Mouse (Mus musculus): Measurements from ENCODE around the gene Taok3. TPM values are rescaled to one million over a fixed set of nuclear protein-coding genes. Genes with fewer than 3 reads are reported as not detected.
A peak's percentile ranks its signal among the peaks of the same experiment; 100 is the strongest.

Gene Taok3
- polyA plus RNA-seq, 2 experiments: 7.4 to 14.3 TPM

GRCm38 (mm10) chr5:117250796-117251195, 130.9 kb downstream of the Taok3 start:
- no peak overlapping the region for H3K9ac ChIP-seq (ENCODE audit: low read depth, low read length, severe bottlenecking)

GRCm38 (mm10) chr5:117251763-117252162, 131.8 kb downstream of the Taok3 start:
- 89% methylated on average over 3 of the region's 3 CpGs for WGBS
- H3K4me1 ChIP-seq (ENCODE audit: control insufficient read depth, insufficient read depth, low read length): no peaks in the 10 kb centered on the region
- no peak overlapping the region for H3K4me3 ChIP-seq (replicated peaks; ENCODE audit: low read length)
- H3K9me3 ChIP-seq (ENCODE audit: control insufficient read depth, low read length): no peaks in the 10 kb centered on the region
- peaks cover 8% of the 10 kb centered on the region; the same call in 1 of the 2 replicates for H3K36me3 ChIP-seq (ENCODE audit: control insufficient read depth, insufficient read depth, low read length)
- no peak for TF ChIP-seq POLR2A (IDR thresholded peaks at IDR 0.05; ENCODE audit: borderline replicate concordance, extremely low read depth, insufficient read depth, insufficient read length)
- H3K27ac ChIP-seq (replicated peaks; ENCODE audit: low read depth, low read length): no peak overlapping the region
- no peaks in the 10 kb centered on the region for H3K27me3 ChIP-seq (ENCODE audit: control insufficient read depth, insufficient read depth, low read length)
- H3K4me2 ChIP-seq (replicated peaks; ENCODE audit: low read depth, low read length, severe bottlenecking): no peak overlapping the region
- H3K9ac ChIP-seq (ENCODE audit: low read depth, low read length, severe bottlenecking): no peak overlapping the region
- no peak for DNase-seq (ENCODE audit: low spot score)
- ATAC-seq (ENCODE audit: low FRiP score, low read depth): no peak

More at GRCm38 (mm10) chr5:117250796-117251195, 130.9 kb downstream of the Taok3 start:
- no peak for DNase-seq (ENCODE audit: low spot score)
- TF ChIP-seq POLR2A (IDR thresholded peaks at IDR 0.05; ENCODE audit: borderline replicate concordance, extremely low read depth, insufficient read depth, insufficient read length): no peak
- no peak for ATAC-seq (ENCODE audit: low FRiP score, low read depth)
- Histone ChIP-seq H3K27me3 (ENCODE audit: control insufficient read depth, insufficient read depth, low read length) (no peaks in the 10 kb centered on the region), H3K36me3 (ENCODE audit: control insufficient read depth, insufficient read depth, low read length) (0 out of 2 replicates have a peak, but pooled peaks cover 5% of the 10 kb centered on the region), H3K4me2 (replicated peaks; ENCODE audit: low read depth, low read length, severe bottlenecking) (no peak overlapping the region), H3K4me3 (replicated peaks; ENCODE audit: low read length) (no peak overlapping the region), H3K9me3 (ENCODE audit: control insufficient read depth, low read length) (no peaks in the 10 kb centered on the region), H3K27ac (replicated peaks; ENCODE audit: low read depth, low read length) (no peak overlapping the region), H3K4me1 (ENCODE audit: control insufficient read depth, insufficient read depth, low read length) (no peaks in the 10 kb centered on the region)
- WGBS: 45% methylated on average over 22 of the region's 24 CpGs

DNA sequence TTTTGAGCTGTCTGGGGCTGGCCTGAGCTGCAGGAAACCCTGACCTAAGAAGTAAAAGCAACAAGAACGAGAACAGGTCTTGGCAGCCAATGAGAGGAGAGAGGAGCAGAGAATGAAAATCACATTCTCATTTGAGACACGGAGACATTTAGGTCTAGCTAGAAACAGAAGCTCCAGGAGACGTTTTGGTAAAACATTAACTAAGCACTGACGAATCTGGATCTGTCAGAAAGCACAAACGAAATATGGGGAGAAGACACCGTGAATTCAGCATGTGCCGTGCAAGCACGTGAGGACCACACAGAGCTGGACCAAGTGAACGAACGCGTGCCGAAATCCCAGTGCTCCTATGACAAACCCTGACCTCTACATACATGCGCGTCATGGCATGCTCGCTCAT, 138.3 kb downstream of the Taok3 start:
- peaks cover 5% of the 10 kb centered on the region; the same call in 1 of the 2 replicates for H3K36me3 ChIP-seq (ENCODE audit: control insufficient read depth, insufficient read depth, low read length)
- no peak overlapping the region for H3K4me3 ChIP-seq (replicated peaks; ENCODE audit: low read length)
- no peak overlapping the region for H3K9ac ChIP-seq (ENCODE audit: low read depth, low read length, severe bottlenecking)
- DNase-seq (ENCODE audit: low spot score) (no peak), ATAC-seq (ENCODE audit: low FRiP score, low read depth) (no peak)
- H3K4me2 ChIP-seq (replicated peaks; ENCODE audit: low read depth, low read length, severe bottlenecking): no peak overlapping the region
- no peak for TF ChIP-seq POLR2A (IDR thresholded peaks at IDR 0.05; ENCODE audit: borderline replicate concordance, extremely low read depth, insufficient read depth, insufficient read length)
- no peaks in the 10 kb centered on the region for H3K9me3 ChIP-seq (ENCODE audit: control insufficient read depth, low read length)
- no peaks in the 10 kb centered on the region for H3K27me3 ChIP-seq (ENCODE audit: control insufficient read depth, insufficient read depth, low read length)
- WGBS: 92% methylated on average over 15 of the region's 15 CpGs
- H3K27ac ChIP-seq (replicated peaks; ENCODE audit: low read depth, low read length): no peak overlapping the region
- H3K4me1 ChIP-seq (ENCODE audit: control insufficient read depth, insufficient read depth, low read length): no peaks in the 10 kb centered on the region

- no peaks in the 10 kb centered on the region for H3K9me3 ChIP-seq (ENCODE audit: control insufficient read depth, low read length)
- DNase-seq (ENCODE audit: low spot score): no peak
- 82% methylated on average over 21 of the region's 21 CpGs for WGBS
- H3K9ac ChIP-seq (ENCODE audit: low read depth, low read length, severe bottlenecking): no peak overlapping the region
- H3K4me1 ChIP-seq (ENCODE audit: control insufficient read depth, insufficient read depth, low read length): no peaks in the 10 kb centered on the region
- H3K36me3 ChIP-seq (ENCODE audit: control insufficient read depth, insufficient read depth, low read length): peaks cover 5% of the 10 kb centered on the region
- no peak overlapping the region for H3K4me2 ChIP-seq (replicated peaks; ENCODE audit: low read depth, low read length, severe bottlenecking)
- H3K27ac ChIP-seq (replicated peaks; ENCODE audit: low read depth, low read length): no peak overlapping the region
- no peak for ATAC-seq (ENCODE audit: low FRiP score, low read depth)
- no peaks in the 10 kb centered on the region for H3K27me3 ChIP-seq (ENCODE audit: control insufficient read depth, insufficient read depth, low read length)
- no peak for TF ChIP-seq POLR2A (IDR thresholded peaks at IDR 0.05; ENCODE audit: borderline replicate concordance, extremely low read depth, insufficient read depth, insufficient read length)
- no peak overlapping the region for H3K4me3 ChIP-seq (replicated peaks; ENCODE audit: low read length)
Observed at GRCm38 (mm10) chr5:117263566-117263965, 143.6 kb downstream of the Taok3 start.

- no peak for TF ChIP-seq POLR2A (IDR thresholded peaks at IDR 0.05; ENCODE audit: borderline replicate concordance, extremely low read depth, insufficient read depth, insufficient read length)
- Histone ChIP-seq H3K4me2 (replicated peaks; ENCODE audit: low read depth, low read length, severe bottlenecking) (no peak overlapping the region), H3K27ac (replicated peaks; ENCODE audit: low read depth, low read length) (no peak overlapping the region), H3K9me3 (ENCODE audit: control insufficient read depth, low read length) (no peaks in the 10 kb centered on the region), H3K27me3 (ENCODE audit: control insufficient read depth, insufficient read depth, low read length) (no peaks in the 10 kb centered on the region), H3K36me3 (ENCODE audit: control insufficient read depth, insufficient read depth, low read length) (peaks cover 5% of the 10 kb centered on the region), H3K9ac (ENCODE audit: low read depth, low read length, severe bottlenecking) (no peak overlapping the region), H3K4me3 (replicated peaks; ENCODE audit: low read length) (no peak overlapping the region), H3K4me1 (ENCODE audit: control insufficient read depth, insufficient read depth, low read length) (no peaks in the 10 kb centered on the region)
- peak; percentile 20 for DNase-seq (ENCODE audit: low spot score)
- no peak for ATAC-seq (ENCODE audit: low FRiP score, low read depth)
- 40% methylated on average over 4 of the region's 5 CpGs for WGBS
Observed at GRCm38 (mm10) chr5:117264701-117265100, 144.8 kb downstream of the Taok3 start.

- H3K9me3 ChIP-seq (ENCODE audit: control insufficient read depth, low read length): no peaks in the 10 kb centered on the region
- TF ChIP-seq POLR2A (IDR thresholded peaks at IDR 0.05; ENCODE audit: borderline replicate concordance, extremely low read depth, insufficient read depth, insufficient read length): no peak
- 73% methylated on average over 14 of the region's 14 CpGs for WGBS
Observed at GRCm38 (mm10) chr5:117267913-117268312, 148.0 kb downstream of the Taok3 start.

More at GRCm38 (mm10) chr5:117267913-117268312, 148.0 kb downstream of the Taok3 start:
- no peak for ATAC-seq (ENCODE audit: low FRiP score, low read depth)
- H3K27ac ChIP-seq (replicated peaks; ENCODE audit: low read depth, low read length): no peak overlapping the region
- no peaks in the 10 kb centered on the region for H3K27me3 ChIP-seq (ENCODE audit: control insufficient read depth, insufficient read depth, low read length)
- H3K4me3 ChIP-seq (replicated peaks; ENCODE audit: low read length): no peak overlapping the region
- H3K9ac ChIP-seq (ENCODE audit: low read depth, low read length, severe bottlenecking): no peak overlapping the region
- H3K4me2 ChIP-seq (replicated peaks; ENCODE audit: low read depth, low read length, severe bottlenecking): no peak overlapping the region
- no peaks in the 10 kb centered on the region for H3K4me1 ChIP-seq (ENCODE audit: control insufficient read depth, insufficient read depth, low read length)
- peaks cover 5% of the 10 kb centered on the region for H3K36me3 ChIP-seq (ENCODE audit: control insufficient read depth, insufficient read depth, low read length)
- DNase-seq (ENCODE audit: low spot score): no peak
